Mouse (Mus musculus) lung, postnatal 0 days (tissue): ENCODE measurements around the gene Klrd1. TPM values are rescaled to one million over a fixed set of nuclear protein-coding genes. Genes with fewer than 3 reads are reported as not detected.

ENCODE experiments used
- polyA plus RNA-seq: library from polyadenylated mRNA; unstranded; fragments of >200 nt; fragmentation: Nextera tagmentation; extraction: Ambion mirVana; gene quantifications from 2 replicates; pipeline ENCODE4 v1.2.1, GENCODE M21; 2015

The Klrd1 gene
- polyA plus RNA-seq, 1 experiment from 2014 or later = 0.93 TPM

Other genes starting within 250 kb of the Klrd1 start
- 4.0 and 4.3 TPM in 2 replicates for gene Clec12a, start 249.1 kb upstream of the Klrd1 start, polyA plus RNA-seq
- gene Clec12b, start 205.9 kb upstream of the Klrd1 start, polyA plus RNA-seq = 1.2 and 1.5 TPM in 2 replicates
- 7.8 and 8.3 TPM in 2 replicates for gene Clec1b, start 194.5 kb upstream of the Klrd1 start, polyA plus RNA-seq
- 2.7 and 3.6 TPM in 2 replicates for gene Clec9a, start 182.9 kb upstream of the Klrd1 start, polyA plus RNA-seq
- 111 and 132 TPM in 2 replicates for gene Clec1a, start 139.8 kb upstream of the Klrd1 start, polyA plus RNA-seq
- gene Olr1, start 84.6 kb upstream of the Klrd1 start, polyA plus RNA-seq = 2.7 and 4.3 TPM in 2 replicates
- not detected in 2 replicates for gene Tmem52b, start 79.2 kb upstream of the Klrd1 start, polyA plus RNA-seq
- 78.8 and 82.3 TPM in 2 replicates for gene Gabarapl1, start 58.6 kb upstream of the Klrd1 start, polyA plus RNA-seq
- 0.08 and 0.29 TPM in 2 replicates for gene Klre1, start 13.9 kb upstream of the Klrd1 start, polyA plus RNA-seq
- gene Klrk1, start 32.1 kb downstream of the Klrd1 start, polyA plus RNA-seq = 0.57 and 0.71 TPM in 2 replicates
- not detected in 2 replicates for gene Klrc3, start 51.6 kb downstream of the Klrd1 start, polyA plus RNA-seq
- 0.13 TPM in 1 of 2 replicates, not detected in the other for gene Klrc2, start 68.9 kb downstream of the Klrd1 start, polyA plus RNA-seq
- gene Klrc1, start 87.2 kb downstream of the Klrd1 start, polyA plus RNA-seq = 0.30 and 0.61 TPM in 2 replicates
- gene Klri1, start 125.3 kb downstream of the Klrd1 start, polyA plus RNA-seq = not detected in 2 replicates
- 0.04 TPM in 1 of 2 replicates, not detected in the other for gene Klri2, start 148.7 kb downstream of the Klrd1 start, polyA plus RNA-seq
- not detected in 2 replicates for gene Gm156, start 192.5 kb downstream of the Klrd1 start, polyA plus RNA-seq